Mouse (Mus musculus): Measurements from ENCODE around the gene Cdh1.
"Not testable (repeated sequence)": the region's sequence is repeated elsewhere in the genome, so short reads cannot be mapped to it uniquely, and the experiment has no call there.

The Cdh1 gene

GRCm38 (mm10) chr8:106603131-106603819 lies at the start of gene Cdh1:
Gene Cdh1, plus strand, starts transcription at chr8:106603351.
- peak; percentile 95 for DNase-seq (ENCODE audit: low read depth, low spot score)

GRCm38 (mm10) chr8:106554011-106554410 lies 49.1 kb upstream of the Cdh1 start:
- DNase-seq (ENCODE audit: low read depth, low spot score): peak; percentile 40

- DNase-seq (ENCODE audit: low read depth, low spot score): no peak
These were observed 47.0 kb upstream of the Cdh1 start for GRCm38 (mm10) chr8:106556068-106556645.

- DNase-seq (ENCODE audit: low read depth, low spot score): no peak
These were observed 43.3 kb upstream of the Cdh1 start for GRCm38 (mm10) chr8:106559844-106560243.

GRCm38 (mm10) chr8:106561097-106561865 lies 41.9 kb upstream of the Cdh1 start:
- DNase-seq (ENCODE audit: low read depth, low spot score): peak; percentile 79

- no peak for DNase-seq (ENCODE audit: low read depth, low spot score)
These were observed 39.4 kb upstream of the Cdh1 start for GRCm38 (mm10) chr8:106563691-106564182.

- DNase-seq (ENCODE audit: low read depth, low spot score): no peak
These were observed 34.1 kb upstream of the Cdh1 start for GRCm38 (mm10) chr8:106569006-106569405.

GRCm38 (mm10) chr8:106570386-106570785 lies 32.8 kb upstream of the Cdh1 start:
- no peak for DNase-seq (ENCODE audit: low read depth, low spot score)

GRCm38 (mm10) chr8:106571551-106572172 lies 31.5 kb upstream of the Cdh1 start:
- DNase-seq (ENCODE audit: low read depth, low spot score): no peak

- not testable (repeated sequence) for DNase-seq (ENCODE audit: low read depth, low spot score)
These were observed 31.0 kb upstream of the Cdh1 start for GRCm38 (mm10) chr8:106572175-106572574.

GRCm38 (mm10) chr8:106573168-106573567 lies 30.0 kb upstream of the Cdh1 start, which contains the start of gene Gm10073:
Gene Gm10073, minus strand, starts transcription at chr8:106573461.
- not testable (repeated sequence) for DNase-seq (ENCODE audit: low read depth, low spot score)

GRCm38 (mm10) chr8:106574283-106574682 lies 28.9 kb upstream of the Cdh1 start:
- no peak for DNase-seq (ENCODE audit: low read depth, low spot score)

- no peak for DNase-seq (ENCODE audit: low read depth, low spot score)
These were observed 26.1 kb upstream of the Cdh1 start for GRCm38 (mm10) chr8:106576849-106577555.

GRCm38 (mm10) chr8:106579510-106579909 lies 23.6 kb upstream of the Cdh1 start:
- DNase-seq (ENCODE audit: low read depth, low spot score): no peak

GRCm38 (mm10) chr8:106581344-106582088 lies 21.6 kb upstream of the Cdh1 start:
- DNase-seq (ENCODE audit: low read depth, low spot score): no peak

- no peak for DNase-seq (ENCODE audit: low read depth, low spot score)
These were observed 18.0 kb upstream of the Cdh1 start for GRCm38 (mm10) chr8:106584942-106585670.

- DNase-seq (ENCODE audit: low read depth, low spot score): no peak
These were observed 17.5 kb upstream of the Cdh1 start for GRCm38 (mm10) chr8:106585671-106586037.

GRCm38 (mm10) chr8:106586896-106587295 lies 16.3 kb upstream of the Cdh1 start:
- no peak for DNase-seq (ENCODE audit: low read depth, low spot score)

GRCm38 (mm10) chr8:106588443-106589431 lies 14.4 kb upstream of the Cdh1 start:
- DNase-seq (ENCODE audit: low read depth, low spot score): no peak

All from WW6 (cell line).